Mouse (Mus musculus) layer of hippocampus, adult 9-11 months (tissue): Measurements from ENCODE around the gene Rab11fip4.

Experiments
- DNase-seq: peaks from one replicate; pipeline ENCODE4 v3.0.0; 2022

Gene Rab11fip4

GRCm38 (mm10) chr11:79615871-79616270 lies 24.9 kb downstream of the Rab11fip4 start:
- no peak for DNase-seq

GRCm38 (mm10) chr11:79617991-79618390 lies 27.0 kb downstream of the Rab11fip4 start:
- no peak for DNase-seq

GRCm38 (mm10) chr11:79623029-79623428 lies 32.0 kb downstream of the Rab11fip4 start:
- DNase-seq, result no peak

- DNase-seq, result peak; percentile 52
Measured at GRCm38 (mm10) chr11:79624801-79625302, 33.8 kb downstream of the Rab11fip4 start.

- no peak for DNase-seq
Measured at GRCm38 (mm10) chr11:79628716-79629115, 37.7 kb downstream of the Rab11fip4 start.

GRCm38 (mm10) chr11:79629752-79630374 lies 38.9 kb downstream of the Rab11fip4 start:
- DNase-seq, result no peak

GRCm38 (mm10) chr11:79630521-79630920 lies 39.5 kb downstream of the Rab11fip4 start:
- no peak for DNase-seq

- no peak for DNase-seq
Measured at GRCm38 (mm10) chr11:79633366-79633765, 42.4 kb downstream of the Rab11fip4 start.

- DNase-seq, result no peak
Measured at GRCm38 (mm10) chr11:79635661-79636449, 44.8 kb downstream of the Rab11fip4 start.

- no peak for DNase-seq
Measured at GRCm38 (mm10) chr11:79636481-79636880, 45.5 kb downstream of the Rab11fip4 start.

- DNase-seq, result no peak
Measured at GRCm38 (mm10) chr11:79638691-79639090, 47.7 kb downstream of the Rab11fip4 start.

GRCm38 (mm10) chr11:79640940-79641733 lies 50.1 kb downstream of the Rab11fip4 start:
- no peak for DNase-seq

GRCm38 (mm10) chr11:79643730-79644129 lies 52.7 kb downstream of the Rab11fip4 start:
- no peak for DNase-seq

- no peak for DNase-seq
Measured at GRCm38 (mm10) chr11:79644717-79645191, 53.7 kb downstream of the Rab11fip4 start.

- no peak for DNase-seq
Measured at GRCm38 (mm10) chr11:79646026-79646425, 55.0 kb downstream of the Rab11fip4 start.

GRCm38 (mm10) chr11:79646467-79647070 lies 55.6 kb downstream of the Rab11fip4 start:
- no peak for DNase-seq

GRCm38 (mm10) chr11:79647071-79647501 lies 56.1 kb downstream of the Rab11fip4 start:
- DNase-seq, result peak; percentile 77

GRCm38 (mm10) chr11:79650359-79650835 lies 59.4 kb downstream of the Rab11fip4 start:
- peak; percentile 70 for DNase-seq

GRCm38 (mm10) chr11:79652257-79652656 lies 61.2 kb downstream of the Rab11fip4 start:
- no peak for DNase-seq

GRCm38 (mm10) chr11:79652921-79653575 lies 62.0 kb downstream of the Rab11fip4 start:
- no peak for DNase-seq

GRCm38 (mm10) chr11:79654407-79654831 lies 63.4 kb downstream of the Rab11fip4 start:
- no peak for DNase-seq

GRCm38 (mm10) chr11:79655592-79655991 lies 64.6 kb downstream of the Rab11fip4 start:
- no peak for DNase-seq
